Mouse (Mus musculus) embryonic fibroblast, embryonic 13.5 days (primary cell): ENCODE data around the gene Fbln1.

Source experiments
- CTCF ChIP-seq: IDR thresholded peaks from 2 replicates; pipeline ENCODE4 v1.5.1; 2011; ENCODE audit warnings: mild to moderate bottlenecking, control low read depth, low read length, moderate library complexity, borderline replicate concordance; ENCODE audit not compliant: insufficient read depth
- POLR2A ChIP-seq: IDR thresholded peaks from 2 replicates; pipeline ENCODE4 v1.6.1; 2011; ENCODE audit warnings: low read depth, mild to moderate bottlenecking, control low read depth, low read length, moderate library complexity

DNA sequence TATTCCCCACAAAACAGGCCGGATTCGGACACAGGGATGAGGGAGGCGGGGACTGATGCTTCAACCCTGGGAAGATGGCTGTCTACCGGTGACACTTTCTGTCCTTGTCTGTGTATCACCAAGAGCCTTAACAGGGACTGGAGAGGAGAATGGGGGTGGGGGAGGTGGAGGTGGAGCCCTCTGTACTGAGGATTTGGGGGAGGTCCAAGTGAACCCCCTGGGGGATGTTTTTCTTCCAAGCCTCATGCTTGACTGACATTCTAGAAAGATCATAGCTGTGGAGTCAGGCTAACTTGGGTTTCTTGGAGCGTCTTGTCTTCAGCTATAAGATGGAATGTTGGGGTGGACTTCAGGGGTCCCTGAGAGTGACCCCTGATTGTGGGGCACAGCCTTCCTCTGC lies 40.3 kb downstream of the Fbln1 start:
- no peak for TF ChIP-seq POLR2A
- no peak for TF ChIP-seq CTCF
